Mouse (Mus musculus) effector memory CD4-positive, alpha-beta T cell, adult 5 months (primary cell): ENCODE measurements around the gene Gm3187. TPM values are rescaled to one million over a fixed set of nuclear protein-coding genes. Genes with fewer than 3 reads are reported as not detected.

Experiments used
- polyA plus RNA-seq: library from polyadenylated mRNA; unstranded; fragments of 100-300 nt; shearing (Covaris generic); gene quantifications from one replicate; pipeline ENCODE4 v1.2.1, GENCODE M21; 2017

Gene Gm3187
- not detected for polyA plus RNA-seq

GRCm38 (mm10) chr14:5483907-5484306 is at the start of gene Gm3187:
TSS of gene Gm3187 (plus strand) at chr14:5484207.

GRCm38 (mm10) chr14:5455367-5455766 is 28.6 kb upstream of the Gm3187 start, which contains the start of gene Gm3194:
TSS of gene Gm3194 (minus strand) at chr14:5455467.

GRCm38 (mm10) chr14:5477730-5478129 is 6.3 kb upstream of the Gm3187 start, which contains the start of gene Gm8246:
TSS of gene Gm8246 (minus strand) at chr14:5477830.

GRCm38 (mm10) chr14:5501374-5501773 is 17.4 kb downstream of the Gm3187 start, which contains the start of gene Gm3488:
TSS of gene Gm3488 (plus strand) at chr14:5501674.

GRCm38 (mm10) chr14:5538196-5538595 is 54.2 kb downstream of the Gm3187 start, which contains the start of gene Gm3532:
TSS of gene Gm3532 (plus strand) at chr14:5538496.

Other genes starting within 250 kb of the Gm3187 start
- not detected for gene Gm3526, start 223.6 kb upstream of the Gm3187 start, polyA plus RNA-seq
- not detected for gene Gm3542, start 149.3 kb upstream of the Gm3187 start, polyA plus RNA-seq
- gene Gm3500, start 95.2 kb upstream of the Gm3187 start, polyA plus RNA-seq: not detected
- gene Gm3194, start 28.7 kb upstream of the Gm3187 start, polyA plus RNA-seq: not detected
- not detected for gene Gm8246, start 6.4 kb upstream of the Gm3187 start, polyA plus RNA-seq
- gene Gm3488, start 17.5 kb downstream of the Gm3187 start, polyA plus RNA-seq: not detected
- not detected for gene Gm3532, start 54.3 kb downstream of the Gm3187 start, polyA plus RNA-seq
- gene Gm8265, start 148.8 kb downstream of the Gm3187 start, polyA plus RNA-seq: not detected
- not detected for gene Gm9603, start 203.2 kb downstream of the Gm3187 start, polyA plus RNA-seq